Mouse (Mus musculus) layer of hippocampus, postnatal 14 days (tissue): ENCODE data around the gene Cib4. TPM values are rescaled to one million over a fixed set of nuclear protein-coding genes. Genes with fewer than 3 reads are reported as not detected.

ENCODE experiments used
- DNase-seq, 2 experiments: peaks; one replicate each; pipeline ENCODE4 v3.0.0; 2021 to 2022; ENCODE audit warnings: low spot score in 2 of 2, mixed read lengths in 1 of 2
- total RNA-seq, 2 experiments: library from RNA; stranded (reverse); gene quantifications; 2 replicates each; pipeline ENCODE4 v1.2.3; 2021

Gene Cib4
- total RNA-seq, 2 experiments from 2014 or later = not detected

DNA sequence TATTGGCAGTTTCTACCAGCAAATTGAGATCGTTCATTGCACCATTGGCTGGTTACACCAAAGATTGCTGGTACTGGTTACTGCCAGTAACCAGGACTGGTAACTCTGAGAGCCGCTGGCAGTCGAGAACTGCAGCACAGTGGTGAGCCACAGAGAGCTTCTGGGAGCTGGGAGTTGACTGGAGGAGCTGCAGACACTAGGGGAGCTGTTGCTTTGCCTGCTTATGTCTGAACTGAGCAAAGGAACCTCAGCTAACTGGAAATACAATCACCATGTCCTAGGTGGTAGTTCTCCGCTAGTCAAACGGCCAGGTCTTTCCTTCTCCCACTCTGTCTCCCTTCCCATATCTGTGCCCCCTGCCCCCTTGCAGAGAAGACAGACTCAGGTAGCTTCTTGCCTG is 103.4 kb downstream of the Cib4 start:
- no peak for DNase-seq

DNA sequence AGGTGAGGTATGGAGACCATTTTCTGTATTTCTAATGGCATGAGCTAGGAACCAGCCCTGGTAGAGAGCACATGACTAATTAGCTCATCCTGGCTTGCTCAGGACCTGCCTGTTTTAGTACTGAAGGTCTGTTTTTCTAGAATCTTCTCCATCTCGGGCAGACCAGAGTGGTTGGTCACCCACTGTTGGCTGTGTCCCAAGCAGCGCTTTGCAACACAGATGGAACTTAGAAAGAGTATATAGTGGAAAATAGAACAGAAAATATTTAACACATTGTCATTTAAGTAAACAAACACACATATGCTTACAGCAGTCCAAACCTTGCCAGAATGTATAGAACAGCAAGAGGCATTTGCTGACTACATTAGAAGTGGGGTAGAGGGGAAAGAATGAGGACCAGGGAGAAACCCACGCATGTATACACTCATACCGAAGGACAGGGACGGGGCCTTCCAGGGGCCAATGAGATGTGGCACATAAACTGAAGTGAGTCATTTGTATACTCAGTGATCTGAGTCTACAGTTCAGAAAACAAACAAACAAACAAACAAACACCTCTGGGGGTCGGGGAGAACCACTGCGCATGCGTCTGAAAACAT is 105.2 kb downstream of the Cib4 start:
- DNase-seq = no peak

DNA sequence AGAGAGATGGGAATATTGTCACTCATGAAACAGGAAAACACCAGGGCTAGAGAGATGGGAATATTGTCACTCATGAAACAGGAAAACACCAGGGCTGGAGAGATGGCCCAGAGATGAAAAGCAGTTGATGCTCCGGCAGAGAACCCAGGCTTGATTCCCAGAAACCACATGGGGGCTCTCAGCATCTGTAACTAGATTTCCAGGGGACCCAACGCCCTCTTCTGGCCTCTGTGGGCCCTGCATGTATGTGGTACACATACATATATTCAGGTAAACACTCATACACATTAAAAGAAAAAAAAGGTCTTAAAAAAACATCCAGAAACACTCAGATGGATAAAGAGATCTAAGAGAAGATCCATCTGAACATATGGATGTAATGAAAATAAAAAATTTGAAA is 106.7 kb downstream of the Cib4 start:
- DNase-seq = no peak

Other genes starting within 250 kb of the Cib4 start
- gene Otof, start 83.9 kb downstream of the Cib4 start, total RNA-seq = 1 to 10 TPM; 3.5 to 5.5 TPM
- gene 1700001C02Rik, start 79.8 kb downstream of the Cib4 start, total RNA-seq = under 1 TPM in 1 of 2 experiments, not detected in 1; 0.65 TPM
- 1 to 10 TPM; 6.9 to 9.0 TPM for gene Kcnk3, start 42.3 kb upstream of the Cib4 start, total RNA-seq
- 10 to 100 TPM; 32.6 to 32.7 TPM for gene Slc35f6, start 102.1 kb upstream of the Cib4 start, total RNA-seq
- 1 to 10 TPM; 4.8 to 5.5 TPM for gene Cenpa, start 120.9 kb upstream of the Cib4 start, total RNA-seq
- gene Dpysl5, start 165.7 kb upstream of the Cib4 start, total RNA-seq = 100 to 1,000 TPM; 114 to 115 TPM